Mouse (Mus musculus) heart, postnatal 0 days (tissue): ENCODE measurements around the gene Eps8. TPM values are rescaled to one million over a fixed set of nuclear protein-coding genes. Genes with fewer than 3 reads are reported as not detected.
A peak's percentile ranks its signal among the peaks of the same experiment; 100 is the strongest.

Experiments
- ATAC-seq: fragments of 200-750 bp; cut with Nextera tagmentation; 2 replicates; pipeline ENCODE4 v1.8.0; 2017; ENCODE audit warnings: low read depth, moderate number of reproducible peaks, moderate library complexity; ENCODE audit not compliant: insufficient read depth
- DNase-seq: peaks from one replicate; pipeline ENCODE4 v3.0.0-alpha.2; 2016; ENCODE audit warnings: low spot score
- H3K27ac ChIP-seq: fragments of 300-500 bp; sonication (generic); 2 replicates; pipeline ENCODE4 v1.5.1; 2014; ENCODE audit warnings: low read depth, mild to moderate bottlenecking
- H3K27me3 ChIP-seq: fragments of 300-500 bp; sonication (generic); 2 replicates; pipeline ENCODE4 v1.6.1; 2014; ENCODE audit warnings: low read length, mixed read lengths; ENCODE audit not compliant: control insufficient read depth, insufficient read depth
- H3K36me3 ChIP-seq: fragments of 300-500 bp; sonication (generic); replicated peaks from 2 replicates; pipeline ENCODE4 v1.6.1; 2014; ENCODE audit warnings: low read length, mixed read lengths; ENCODE audit not compliant: control insufficient read depth, insufficient read depth
- H3K4me1 ChIP-seq: fragments of 300-500 bp; sonication (generic); 2 replicates; pipeline ENCODE4 v1.6.1; 2014; ENCODE audit warnings: antibody characterized with exemption; ENCODE audit not compliant: control insufficient read depth, insufficient read depth
- H3K4me2 ChIP-seq: fragments of 300-500 bp; sonication (generic); 2 replicates; pipeline ENCODE4 v1.6.1; 2014; ENCODE audit warnings: low read depth, mild to moderate bottlenecking, low read length, moderate library complexity
- H3K4me3 ChIP-seq: fragments of 300-500 bp; sonication (generic); 2 replicates; pipeline ENCODE4 v1.5.1; 2014; ENCODE audit warnings: low read depth, low read length
- H3K9ac ChIP-seq: fragments of 300-500 bp; sonication (generic); replicated peaks from 2 replicates; pipeline ENCODE4 v1.6.1; 2014; ENCODE audit warnings: low read depth, low read length, mixed read lengths
- H3K9me3 ChIP-seq: fragments of 300-500 bp; sonication (generic); replicated peaks from 2 replicates; pipeline ENCODE4 v1.6.1; 2016; ENCODE audit warnings: low read length; ENCODE audit not compliant: control insufficient read depth
- CTCF ChIP-seq: IDR thresholded peaks from 2 replicates; pipeline ENCODE4 v1.5.1; 2016; ENCODE audit warnings: antibody characterized with exemption, control low read depth, low read depth
- EP300 ChIP-seq: IDR thresholded peaks from 2 replicates; pipeline ENCODE4 v1.6.1; 2016; ENCODE audit warnings: antibody characterized with exemption, low read depth
- WGBS: fragments of 180-500 bp; shearing (Covaris S2); extraction: QIAGEN DNeasy Blood & Tissue Kit; methylation state at CpG from one replicate; pipeline ENCODE4 v1.1.7; 2014; 5-methylcytosine and 5-hydroxymethylcytosine counted together
- polyA plus RNA-seq: library from polyadenylated mRNA; unstranded; fragments of >200 nt; fragmentation: Nextera tagmentation; extraction: Ambion mirVana; gene quantifications from 2 replicates; pipeline ENCODE4 v1.2.1, GENCODE M21; 2015
- total RNA-seq: library from RNA; depleted of rRNA; stranded (reverse); fragments of >200 nt; gene quantifications from 2 replicates; pipeline ENCODE4 v1.2.3, GENCODE M21; 2014; ENCODE audit warnings: low replicate concordance

The Eps8 gene
- total and polyA plus RNA-seq, 2 experiments from 2014 or later, result 15.1 to 24.4 TPM

- Histone ChIP-seq H3K27ac (peak overlapping the region; percentile 52), H3K4me3 (no peak overlapping the region), H3K4me2 (no peak overlapping the region), H3K9ac (no peak overlapping the region), H3K36me3 (no peaks in the 10 kb centered on the region), H3K4me1 (no peaks in the 10 kb centered on the region), H3K27me3 (no peaks in the 10 kb centered on the region), H3K9me3 (peaks cover 3% of the 10 kb centered on the region; the same call in 1 of the 2 replicates)
- TF ChIP-seq CTCF (no peak), EP300 (no peak)
- WGBS, result 43% methylated on average over 8 of the region's 8 CpGs
- ATAC-seq (no peak), DNase-seq (no peak)
These were observed 41.9 kb upstream of the Eps8 start for GRCm38 (mm10) chr6:137696445-137697204.

- Histone ChIP-seq H3K9ac (no peak overlapping the region), H3K9me3 (peaks cover 3% of the 10 kb centered on the region; the same call in 1 of the 2 replicates), H3K4me2 (no peak overlapping the region), H3K36me3 (no peaks in the 10 kb centered on the region), H3K27me3 (no peaks in the 10 kb centered on the region), H3K4me3 (no peak overlapping the region), H3K27ac (no peak overlapping the region), H3K4me1 (no peaks in the 10 kb centered on the region; the same call in 1 of the 2 replicates)
- DNase-seq (no peak), ATAC-seq (no peak)
- TF ChIP-seq CTCF, result no peak
- no peak for TF ChIP-seq EP300
- 91% methylated on average over 8 of the region's 8 CpGs for WGBS
These were observed 40.4 kb upstream of the Eps8 start for GRCm38 (mm10) chr6:137695046-137695445.

- ATAC-seq, result no peak
- no peak for TF ChIP-seq EP300
- TF ChIP-seq CTCF, result no peak
- no peak overlapping the region for H3K4me3 ChIP-seq
- H3K27me3 ChIP-seq, result no peaks in the 10 kb centered on the region
- H3K4me1 ChIP-seq, result no peaks in the 10 kb centered on the region; the same call in 1 of the 2 replicates
- WGBS, result 71% methylated on average over 2 of the region's 2 CpGs
- no peak for DNase-seq
- H3K4me2 ChIP-seq, result no peak overlapping the region
- no peak overlapping the region for H3K27ac ChIP-seq
- H3K9ac ChIP-seq, result no peak overlapping the region
- no peaks in the 10 kb centered on the region for H3K36me3 ChIP-seq
- H3K9me3 ChIP-seq, result peaks cover 3% of the 10 kb centered on the region; the same call in 1 of the 2 replicates
These were observed 39.6 kb upstream of the Eps8 start for GRCm38 (mm10) chr6:137694310-137694709.

GRCm38 (mm10) chr6:137690550-137691119 lies 36.0 kb upstream of the Eps8 start:
- H3K4me3 ChIP-seq, result no peak overlapping the region
- H3K9me3 ChIP-seq, result no peaks in the 10 kb centered on the region
- no peaks in the 10 kb centered on the region for H3K27me3 ChIP-seq
- no peak overlapping the region for H3K9ac ChIP-seq
- H3K4me1 ChIP-seq, result no peaks in the 10 kb centered on the region; the same call in 1 of the 2 replicates
- no peaks in the 10 kb centered on the region for H3K36me3 ChIP-seq
- TF ChIP-seq CTCF (no peak), EP300 (no peak)
- H3K4me2 ChIP-seq, result no peak overlapping the region
- H3K27ac ChIP-seq, result no peak overlapping the region
- ATAC-seq, result peak; percentile 67
- peak; percentile 19 for DNase-seq
- 32% methylated on average over 2 of the region's 2 CpGs for WGBS

GRCm38 (mm10) chr6:137688506-137689105 lies 33.9 kb upstream of the Eps8 start:
- WGBS, result 77% methylated on average over 11 of the region's 11 CpGs
- no peak for ATAC-seq
- H3K4me2 ChIP-seq, result no peak overlapping the region

More at GRCm38 (mm10) chr6:137688506-137689105, 33.9 kb upstream of the Eps8 start:
- H3K4me1 ChIP-seq, result no peaks in the 10 kb centered on the region; the same call in 1 of the 2 replicates
- H3K4me3 ChIP-seq, result no peak overlapping the region
- H3K9ac ChIP-seq, result no peak overlapping the region
- TF ChIP-seq CTCF (no peak), EP300 (no peak)
- no peak for DNase-seq
- H3K27me3 ChIP-seq, result no peaks in the 10 kb centered on the region
- no peak overlapping the region for H3K27ac ChIP-seq
- no peaks in the 10 kb centered on the region for H3K36me3 ChIP-seq
- H3K9me3 ChIP-seq, result no peaks in the 10 kb centered on the region
